Mouse (Mus musculus) testis, adult 10 weeks (tissue): ENCODE measurements around the gene Antxrl. TPM values are rescaled to one million over a fixed set of nuclear protein-coding genes. Genes with fewer than 3 reads are reported as not detected.

ENCODE experiments used
- polyA plus RNA-seq: library from polyadenylated mRNA; stranded (reverse); fragments of 350-450 nt; fragmentation: Illumina TruSeq; extraction: RNeasy Lipid Tissue Mini Kit (QIAGEN cat#74804); gene quantifications from one replicate; pipeline ENCODE4 v1.2.3, GENCODE M21; 2014; ENCODE audit warnings: low read depth, low replicate concordance

Antxrl gene
- 118 TPM for polyA plus RNA-seq

DNA sequence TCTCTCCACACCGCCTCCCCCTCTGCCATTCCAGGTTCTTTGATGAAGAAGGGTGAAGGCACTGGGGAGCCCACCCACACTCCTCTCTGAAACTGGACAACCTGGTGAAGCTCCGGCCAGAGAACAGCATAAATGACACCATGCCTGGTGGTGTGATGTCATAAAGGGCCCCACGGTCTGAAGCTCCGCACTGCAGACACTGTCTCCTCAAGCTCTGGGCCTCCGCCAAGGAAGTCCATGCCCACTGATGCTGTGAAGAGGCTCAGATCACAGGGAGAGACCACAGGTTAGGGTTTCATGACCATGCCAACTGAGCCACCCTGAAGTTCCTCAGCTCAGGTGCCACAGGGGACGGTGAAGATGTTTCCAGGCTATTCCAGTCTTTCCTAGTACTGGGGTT, at the start of gene Antxrl:
Antxrl (plus strand) TSS at position 192 of the 400 bp plus-strand sequence.

DNA sequence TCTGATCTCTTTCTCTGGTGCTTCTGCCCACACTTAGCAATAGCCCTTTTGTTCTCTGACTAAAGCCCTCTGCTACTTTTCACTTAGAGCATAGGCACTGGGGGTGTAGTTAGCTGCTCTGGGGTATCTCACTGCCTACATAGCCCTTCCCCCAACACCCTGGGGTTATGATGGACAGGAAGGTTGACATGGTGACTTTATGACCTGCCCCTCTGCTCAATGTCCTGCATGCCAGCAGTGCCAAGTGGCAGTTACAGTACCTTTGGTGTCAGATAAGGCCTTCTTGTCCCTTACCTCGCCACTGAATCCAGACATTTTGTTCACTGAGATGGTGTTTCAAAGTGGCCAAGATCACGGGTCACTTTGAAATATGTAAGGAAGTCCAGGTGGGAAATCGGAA, 37.4 kb upstream of the Antxrl start, which contains the start of gene Gm30083:
Gm30083 (minus strand) TSS at position 120 of the 400 bp plus-strand sequence.

GRCm38 (mm10) chr14:34016381-34016780, 36.1 kb upstream of the Antxrl start, which contains the start of gene Gm5460:
Gene Gm5460 (plus strand): TSS chr14:34016758.

DNA sequence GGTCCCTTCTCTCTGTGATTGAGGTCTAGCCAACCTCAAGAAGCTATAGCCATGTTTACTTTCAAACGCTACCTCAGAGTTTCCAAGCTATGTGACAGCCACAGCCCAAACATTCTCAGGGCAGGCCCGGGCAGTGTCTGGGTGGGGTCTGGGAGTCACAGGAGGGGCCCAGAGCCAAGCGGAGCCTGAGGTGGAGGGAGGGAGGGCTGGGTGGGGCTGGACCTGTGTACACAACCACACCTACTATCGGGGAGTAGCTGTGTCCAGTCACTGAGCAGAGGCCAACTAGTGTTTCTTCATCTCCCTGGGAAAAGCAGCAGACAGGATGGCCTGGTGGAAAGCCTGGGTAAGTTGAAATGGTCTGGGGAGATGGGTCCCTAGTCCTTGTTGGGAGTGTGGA, 33.2 kb downstream of the Antxrl start, which contains the start of gene Anxa8:
Anxa8 (plus strand) TSS at position 251 of the 400 bp plus-strand sequence.

GRCm38 (mm10) chr14:34102601-34103000, 50.1 kb downstream of the Antxrl start, which contains the start of gene A630023A22Rik:
Gene A630023A22Rik (minus strand): TSS chr14:34102754.

Other genes starting within 250 kb of the Antxrl start
- 0.18 TPM for gene Gdf10, start 129.1 kb upstream of the Antxrl start, polyA plus RNA-seq
- not detected for gene Gdf2, start 111.7 kb upstream of the Antxrl start, polyA plus RNA-seq
- gene Rbp3, start 98.7 kb upstream of the Antxrl start, polyA plus RNA-seq = not detected
- 0.24 TPM for gene Zfp488, start 73.9 kb upstream of the Antxrl start, polyA plus RNA-seq
- gene Gm30083, start 37.5 kb upstream of the Antxrl start, polyA plus RNA-seq = 37.4 TPM
- gene Gm5460, start 35.9 kb upstream of the Antxrl start, polyA plus RNA-seq = 34.0 TPM
- 0.14 TPM for gene Anxa8, start 33.3 kb downstream of the Antxrl start, polyA plus RNA-seq
- gene A630023A22Rik, start 50.0 kb downstream of the Antxrl start, polyA plus RNA-seq = 4.1 TPM
- gene Npy4r, start 99.8 kb downstream of the Antxrl start, polyA plus RNA-seq = 0.06 TPM
- 0.06 TPM for gene Gprin2, start 148.9 kb downstream of the Antxrl start, polyA plus RNA-seq
- 0.24 TPM for gene Syt15, start 166.9 kb downstream of the Antxrl start, polyA plus RNA-seq